Mouse (Mus musculus): ENCODE data around the gene Olfr113. TPM values are rescaled to one million over a fixed set of nuclear protein-coding genes. Genes with fewer than 3 reads are reported as not detected.
A peak's percentile ranks its signal among the peaks of the same experiment; 100 is the strongest.
"Not testable (repeated sequence)": the region's sequence is repeated elsewhere in the genome, so short reads cannot be mapped to it uniquely, and the experiment has no call there.

Olfr113 gene
- polyA plus RNA-seq (2014; fragmentation: Nextera tagmentation; extraction: Ambion mirVana), result not detected in 2 replicates

- H3K4me2 ChIP-seq (ENCODE audit: low read length), result no peak within 1 kb of the TSS
- ATAC-seq (replicated peaks; ENCODE audit: low FRiP score, low TSS enrichment, low read depth), result no peak
- no peaks in the 10 kb centered on the region for H3K4me1 ChIP-seq (replicated peaks; ENCODE audit: control insufficient read depth, insufficient read depth, low read length)
Measured at GRCm38 (mm10) chr17:37577563-37577962, at the start of gene Olfr113. TSS of gene Olfr113 (minus strand) at chr17:37577663.

GRCm38 (mm10) chr17:37627009-37627408, 49.5 kb upstream of the Olfr113 start, which contains the start of the genes Olfr115 and Olfr116:
TSS of gene Olfr115 (minus strand) at chr17:37627109.
TSS of gene Olfr116 (minus strand) at chr17:37627199.
- WGBS, result 69% methylated on average over 2 of the region's 2 CpGs
- Histone ChIP-seq H3K9ac (ENCODE audit: low read length) (no peak within 1 kb of the TSS), H3K36me3 (ENCODE audit: control insufficient read depth, insufficient read depth, low read length) (no peaks in the 10 kb centered on the region), H3K27me3 (replicated peaks; ENCODE audit: control insufficient read depth, insufficient read depth, low read length) (no peaks in the 10 kb centered on the region), H3K9me3 (ENCODE audit: control insufficient read depth, low read length) (no peaks in the 10 kb centered on the region), H3K4me2 (ENCODE audit: low read length) (no peak within 1 kb of the TSS), H3K4me1 (replicated peaks; ENCODE audit: control insufficient read depth, insufficient read depth, low read length) (no peaks in the 10 kb centered on the region), H3K27ac (ENCODE audit: low read depth) (no peak within 1 kb of the TSS), H3K4me3 (ENCODE audit: low read depth, low read length) (no peak within 1 kb of the TSS)
- ATAC-seq (replicated peaks; ENCODE audit: low FRiP score, low TSS enrichment, low read depth) (no peak), DNase-seq (ENCODE audit: low spot score) (no peak)

More at GRCm38 (mm10) chr17:37577563-37577962, at the start of gene Olfr113:
- no peak within 1 kb of the TSS for H3K9ac ChIP-seq (ENCODE audit: low read length)
- no peak within 1 kb of the TSS for H3K4me3 ChIP-seq (ENCODE audit: low read depth, low read length)
- no peaks in the 10 kb centered on the region for H3K27me3 ChIP-seq (replicated peaks; ENCODE audit: control insufficient read depth, insufficient read depth, low read length)
- no peaks in the 10 kb centered on the region for H3K36me3 ChIP-seq (ENCODE audit: control insufficient read depth, insufficient read depth, low read length)
- no peak for DNase-seq (ENCODE audit: low spot score)
- H3K27ac ChIP-seq (ENCODE audit: low read depth), result no peak within 1 kb of the TSS
- H3K9me3 ChIP-seq (ENCODE audit: control insufficient read depth, low read length), result no peaks in the 10 kb centered on the region

- Histone ChIP-seq H3K27ac (ENCODE audit: low read depth) (no peak within 1 kb of the TSS), H3K9me3 (ENCODE audit: control insufficient read depth, low read length) (no peaks in the 10 kb centered on the region), H3K9ac (ENCODE audit: low read length) (no peak within 1 kb of the TSS), H3K36me3 (ENCODE audit: control insufficient read depth, insufficient read depth, low read length) (no peaks in the 10 kb centered on the region), H3K4me1 (replicated peaks; ENCODE audit: control insufficient read depth, insufficient read depth, low read length) (no peaks in the 10 kb centered on the region), H3K4me3 (ENCODE audit: low read depth, low read length) (no peak within 1 kb of the TSS), H3K4me2 (ENCODE audit: low read length) (no peak within 1 kb of the TSS), H3K27me3 (replicated peaks; ENCODE audit: control insufficient read depth, insufficient read depth, low read length) (no peaks in the 10 kb centered on the region)
- no peak for DNase-seq (ENCODE audit: low spot score)
- ATAC-seq (replicated peaks; ENCODE audit: low FRiP score, low TSS enrichment, low read depth), result no peak
Measured at GRCm38 (mm10) chr17:37592643-37593042, 15.2 kb upstream of the Olfr113 start, which contains the start of gene Olfr114. TSS of gene Olfr114 (minus strand) at chr17:37592743.

GRCm38 (mm10) chr17:37569351-37569750, 8.1 kb downstream of the Olfr113 start, which contains the start of gene Olfr112:
TSS of gene Olfr112 (minus strand) at chr17:37569451.
- H3K4me1 ChIP-seq (replicated peaks; ENCODE audit: control insufficient read depth, insufficient read depth, low read length), result no peaks in the 10 kb centered on the region
- no peak within 1 kb of the TSS for H3K9ac ChIP-seq (ENCODE audit: low read length)
- no peaks in the 10 kb centered on the region for H3K27me3 ChIP-seq (replicated peaks; ENCODE audit: control insufficient read depth, insufficient read depth, low read length)
- no peak for ATAC-seq (replicated peaks; ENCODE audit: low FRiP score, low TSS enrichment, low read depth)
- no peaks in the 10 kb centered on the region for H3K9me3 ChIP-seq (ENCODE audit: control insufficient read depth, low read length)
- H3K36me3 ChIP-seq (ENCODE audit: control insufficient read depth, insufficient read depth, low read length), result no peaks in the 10 kb centered on the region
- H3K27ac ChIP-seq (ENCODE audit: low read depth), result no peak within 1 kb of the TSS
- H3K4me2 ChIP-seq (ENCODE audit: low read length), result no peak within 1 kb of the TSS
- no peak within 1 kb of the TSS for H3K4me3 ChIP-seq (ENCODE audit: low read depth, low read length)
- DNase-seq (ENCODE audit: low spot score), result no peak

GRCm38 (mm10) chr17:37558913-37559615, 18.4 kb downstream of the Olfr113 start:
- no peak overlapping the region for H3K4me3 ChIP-seq (ENCODE audit: low read depth, low read length)
- H3K36me3 ChIP-seq (ENCODE audit: control insufficient read depth, insufficient read depth, low read length), result no peaks in the 10 kb centered on the region
- WGBS, result 51% methylated on average over 1 of the region's 1 CpGs
- DNase-seq (ENCODE audit: low spot score) (no peak), ATAC-seq (replicated peaks; ENCODE audit: low FRiP score, low TSS enrichment, low read depth) (peak; percentile 43; the same call in 1 of the 2 replicates)
- H3K4me2 ChIP-seq (ENCODE audit: low read length), result no peak overlapping the region
- no peak overlapping the region for H3K9ac ChIP-seq (ENCODE audit: low read length)
- H3K27ac ChIP-seq (ENCODE audit: low read depth), result no peak overlapping the region
- no peaks in the 10 kb centered on the region for H3K4me1 ChIP-seq (replicated peaks; ENCODE audit: control insufficient read depth, insufficient read depth, low read length)
- H3K27me3 ChIP-seq (replicated peaks; ENCODE audit: control insufficient read depth, insufficient read depth, low read length), result no peaks in the 10 kb centered on the region
- no peaks in the 10 kb centered on the region for H3K9me3 ChIP-seq (ENCODE audit: control insufficient read depth, low read length)

- DNase-seq (ENCODE audit: low spot score) (no peak), ATAC-seq (replicated peaks; ENCODE audit: low FRiP score, low TSS enrichment, low read depth) (no peak)
- Histone ChIP-seq H3K9me3 (ENCODE audit: control insufficient read depth, low read length) (no peaks in the 10 kb centered on the region), H3K9ac (ENCODE audit: low read length) (no peak overlapping the region), H3K36me3 (ENCODE audit: control insufficient read depth, insufficient read depth, low read length) (no peaks in the 10 kb centered on the region), H3K27ac (ENCODE audit: low read depth) (no peak overlapping the region), H3K4me3 (ENCODE audit: low read depth, low read length) (no peak overlapping the region), H3K4me1 (replicated peaks; ENCODE audit: control insufficient read depth, insufficient read depth, low read length) (no peaks in the 10 kb centered on the region), H3K4me2 (ENCODE audit: low read length) (no peak overlapping the region), H3K27me3 (replicated peaks; ENCODE audit: control insufficient read depth, insufficient read depth, low read length) (no peaks in the 10 kb centered on the region)
- 65% methylated on average over 3 of the region's 3 CpGs for WGBS
Measured at GRCm38 (mm10) chr17:37543800-37544435, 33.5 kb downstream of the Olfr113 start.

GRCm38 (mm10) chr17:37541454-37542119, 35.9 kb downstream of the Olfr113 start:
- H3K9ac ChIP-seq (ENCODE audit: low read length), result no peak overlapping the region
- H3K27me3 ChIP-seq (replicated peaks; ENCODE audit: control insufficient read depth, insufficient read depth, low read length), result no peaks in the 10 kb centered on the region
- no peaks in the 10 kb centered on the region for H3K9me3 ChIP-seq (ENCODE audit: control insufficient read depth, low read length)
- no peaks in the 10 kb centered on the region for H3K4me1 ChIP-seq (replicated peaks; ENCODE audit: control insufficient read depth, insufficient read depth, low read length)
- no peak overlapping the region for H3K27ac ChIP-seq (ENCODE audit: low read depth)
- H3K4me3 ChIP-seq (ENCODE audit: low read depth, low read length), result no peak overlapping the region
- no peak overlapping the region for H3K4me2 ChIP-seq (ENCODE audit: low read length)
- DNase-seq (ENCODE audit: low spot score), result no peak
- WGBS, result 76% methylated on average over 4 of the region's 4 CpGs
- no peaks in the 10 kb centered on the region for H3K36me3 ChIP-seq (ENCODE audit: control insufficient read depth, insufficient read depth, low read length)
- no peak for ATAC-seq (replicated peaks; ENCODE audit: low FRiP score, low TSS enrichment, low read depth)

- not testable (repeated sequence) for H3K27ac ChIP-seq (ENCODE audit: low read depth); DNase-seq (ENCODE audit: low spot score); H3K9ac ChIP-seq (ENCODE audit: low read length); H3K36me3 ChIP-seq (ENCODE audit: control insufficient read depth, insufficient read depth, low read length); ATAC-seq (replicated peaks; ENCODE audit: low FRiP score, low TSS enrichment, low read depth); H3K9me3 ChIP-seq (ENCODE audit: control insufficient read depth, low read length); H3K27me3 ChIP-seq (replicated peaks; ENCODE audit: control insufficient read depth, insufficient read depth, low read length); H3K4me3 ChIP-seq (ENCODE audit: low read depth, low read length); H3K4me2 ChIP-seq (ENCODE audit: low read length); H3K4me1 ChIP-seq (replicated peaks; ENCODE audit: control insufficient read depth, insufficient read depth, low read length)
- WGBS, result 53% methylated on average over 1 of the region's 1 CpGs
Measured at GRCm38 (mm10) chr17:37538416-37538815, 39.0 kb downstream of the Olfr113 start.
